Mouse (Mus musculus): ENCODE results near the gene Kif1b. TPM values are rescaled to one million over a fixed set of nuclear protein-coding genes. Genes with fewer than 3 reads are reported as not detected.

Gene Kif1b
- polyA plus RNA-seq, 1 experiment from 2014 or later: 67.2 TPM

GRCm38 (mm10) chr4:149306712-149307595 is 539 bp downstream of the Kif1b start:
- peak overlapping the region; percentile 96 for H3K27ac ChIP-seq (replicated peaks; ENCODE audit: low read depth, low read length)
- DNase-seq (ENCODE audit: low spot score) (peak; percentile 68), ATAC-seq (ENCODE audit: low read depth) (peak; percentile 16)
- H3K36me3 ChIP-seq (ENCODE audit: control insufficient read depth, insufficient read depth, low read length): no peaks in the 10 kb centered on the region
- H3K9me3 ChIP-seq (ENCODE audit: control insufficient read depth, low read length): no peaks in the 10 kb centered on the region
- H3K4me2 ChIP-seq (ENCODE audit: low read depth, low read length): peak overlapping the region; percentile 64
- 0% methylated on average over 19 of the region's 83 CpGs for WGBS
- peak overlapping the region; percentile 93 for H3K9ac ChIP-seq (ENCODE audit: low read depth, low read length)
- H3K4me3 ChIP-seq (ENCODE audit: low read depth, low read length): peak overlapping the region; percentile 92
- no peaks in the 10 kb centered on the region for H3K27me3 ChIP-seq (replicated peaks; ENCODE audit: control insufficient read depth, insufficient read depth, low read length)
- peaks cover 17% of the 10 kb centered on the region for H3K4me1 ChIP-seq (ENCODE audit: control insufficient read depth, insufficient read depth, low read length)

GRCm38 (mm10) chr4:149305761-149306711 is 1.5 kb downstream of the Kif1b start:
- peak overlapping the region; percentile 64 for H3K4me2 ChIP-seq (ENCODE audit: low read depth, low read length)
- peaks cover 19% of the 10 kb centered on the region for H3K4me1 ChIP-seq (ENCODE audit: control insufficient read depth, insufficient read depth, low read length)
- H3K9ac ChIP-seq (ENCODE audit: low read depth, low read length): peak overlapping the region; percentile 93
- peak overlapping the region; percentile 96 for H3K27ac ChIP-seq (replicated peaks; ENCODE audit: low read depth, low read length)
- H3K36me3 ChIP-seq (ENCODE audit: control insufficient read depth, insufficient read depth, low read length): no peaks in the 10 kb centered on the region
- no peaks in the 10 kb centered on the region for H3K27me3 ChIP-seq (replicated peaks; ENCODE audit: control insufficient read depth, insufficient read depth, low read length)
- WGBS: 36% methylated on average over 14 of the region's 14 CpGs
- ATAC-seq (ENCODE audit: low read depth): no peak
- H3K9me3 ChIP-seq (ENCODE audit: control insufficient read depth, low read length): no peaks in the 10 kb centered on the region
- no peak for DNase-seq (ENCODE audit: low spot score)
- H3K4me3 ChIP-seq (ENCODE audit: low read depth, low read length): peak overlapping the region; percentile 92

- no peak overlapping the region for H3K4me2 ChIP-seq (ENCODE audit: low read depth, low read length)
Measured at GRCm38 (mm10) chr4:149304466-149304865, 3.0 kb downstream of the Kif1b start.

GRCm38 (mm10) chr4:149303502-149303901 is 4.0 kb downstream of the Kif1b start:
- no peak overlapping the region for H3K4me2 ChIP-seq (ENCODE audit: low read depth, low read length)
- no peak overlapping the region for H3K4me3 ChIP-seq (ENCODE audit: low read depth, low read length)
- H3K9me3 ChIP-seq (ENCODE audit: control insufficient read depth, low read length): no peaks in the 10 kb centered on the region
- H3K9ac ChIP-seq (ENCODE audit: low read depth, low read length): no peak overlapping the region
- ATAC-seq (ENCODE audit: low read depth): no peak
- peaks cover 19% of the 10 kb centered on the region for H3K4me1 ChIP-seq (ENCODE audit: control insufficient read depth, insufficient read depth, low read length)
- H3K27ac ChIP-seq (replicated peaks; ENCODE audit: low read depth, low read length): no peak overlapping the region
- H3K36me3 ChIP-seq (ENCODE audit: control insufficient read depth, insufficient read depth, low read length): no peaks in the 10 kb centered on the region
- DNase-seq (ENCODE audit: low spot score): no peak
- no peaks in the 10 kb centered on the region for H3K27me3 ChIP-seq (replicated peaks; ENCODE audit: control insufficient read depth, insufficient read depth, low read length)
- WGBS: 63% methylated on average over 5 of the region's 5 CpGs

More at GRCm38 (mm10) chr4:149304466-149304865, 3.0 kb downstream of the Kif1b start:
- H3K4me1 ChIP-seq (ENCODE audit: control insufficient read depth, insufficient read depth, low read length): peaks cover 19% of the 10 kb centered on the region
- DNase-seq (ENCODE audit: low spot score): no peak
- H3K4me3 ChIP-seq (ENCODE audit: low read depth, low read length): no peak overlapping the region
- no peak overlapping the region for H3K27ac ChIP-seq (replicated peaks; ENCODE audit: low read depth, low read length)
- WGBS: 76% methylated on average over 1 of the region's 1 CpGs
- H3K9ac ChIP-seq (ENCODE audit: low read depth, low read length): no peak overlapping the region
- no peaks in the 10 kb centered on the region for H3K27me3 ChIP-seq (replicated peaks; ENCODE audit: control insufficient read depth, insufficient read depth, low read length)
- no peak for ATAC-seq (ENCODE audit: low read depth)
- H3K36me3 ChIP-seq (ENCODE audit: control insufficient read depth, insufficient read depth, low read length): no peaks in the 10 kb centered on the region
- H3K9me3 ChIP-seq (ENCODE audit: control insufficient read depth, low read length): no peaks in the 10 kb centered on the region

- 69% methylated on average over 5 of the region's 5 CpGs for WGBS
- Histone ChIP-seq H3K4me2 (ENCODE audit: low read depth, low read length) (no peak overlapping the region), H3K4me3 (ENCODE audit: low read depth, low read length) (no peak overlapping the region), H3K27me3 (replicated peaks; ENCODE audit: control insufficient read depth, insufficient read depth, low read length) (no peaks in the 10 kb centered on the region), H3K9ac (ENCODE audit: low read depth, low read length) (no peak overlapping the region), H3K4me1 (ENCODE audit: control insufficient read depth, insufficient read depth, low read length) (peaks cover 19% of the 10 kb centered on the region), H3K36me3 (ENCODE audit: control insufficient read depth, insufficient read depth, low read length) (no peaks in the 10 kb centered on the region), H3K27ac (replicated peaks; ENCODE audit: low read depth, low read length) (no peak overlapping the region), H3K9me3 (ENCODE audit: control insufficient read depth, low read length) (no peaks in the 10 kb centered on the region)
- DNase-seq (ENCODE audit: low spot score) (no peak), ATAC-seq (ENCODE audit: low read depth) (no peak)
Measured at GRCm38 (mm10) chr4:149302751-149303150, 4.7 kb downstream of the Kif1b start.

GRCm38 (mm10) chr4:149302136-149302535 is 5.4 kb downstream of the Kif1b start:
- ATAC-seq (ENCODE audit: low read depth) (no peak), DNase-seq (ENCODE audit: low spot score) (no peak)
- Histone ChIP-seq H3K4me3 (ENCODE audit: low read depth, low read length) (no peak overlapping the region), H3K9ac (ENCODE audit: low read depth, low read length) (no peak overlapping the region), H3K27me3 (replicated peaks; ENCODE audit: control insufficient read depth, insufficient read depth, low read length) (no peaks in the 10 kb centered on the region), H3K36me3 (ENCODE audit: control insufficient read depth, insufficient read depth, low read length) (no peaks in the 10 kb centered on the region), H3K4me2 (ENCODE audit: low read depth, low read length) (no peak overlapping the region), H3K27ac (replicated peaks; ENCODE audit: low read depth, low read length) (no peak overlapping the region), H3K4me1 (ENCODE audit: control insufficient read depth, insufficient read depth, low read length) (peaks cover 19% of the 10 kb centered on the region), H3K9me3 (ENCODE audit: control insufficient read depth, low read length) (no peaks in the 10 kb centered on the region)
- WGBS: 68% methylated on average over 3 of the region's 3 CpGs

- Histone ChIP-seq H3K4me3 (ENCODE audit: low read depth, low read length) (no peak overlapping the region), H3K27me3 (replicated peaks; ENCODE audit: control insufficient read depth, insufficient read depth, low read length) (no peaks in the 10 kb centered on the region), H3K27ac (replicated peaks; ENCODE audit: low read depth, low read length) (no peak overlapping the region), H3K4me1 (ENCODE audit: control insufficient read depth, insufficient read depth, low read length) (peaks cover 13% of the 10 kb centered on the region), H3K36me3 (ENCODE audit: control insufficient read depth, insufficient read depth, low read length) (no peaks in the 10 kb centered on the region), H3K4me2 (ENCODE audit: low read depth, low read length) (no peak overlapping the region), H3K9me3 (ENCODE audit: control insufficient read depth, low read length) (no peaks in the 10 kb centered on the region), H3K9ac (ENCODE audit: low read depth, low read length) (no peak overlapping the region)
- WGBS: 82% methylated on average over 2 of the region's 2 CpGs
- no peak for ATAC-seq (ENCODE audit: low read depth)
- no peak for DNase-seq (ENCODE audit: low spot score)
Measured at GRCm38 (mm10) chr4:149296501-149296900, 11.0 kb downstream of the Kif1b start.

- Histone ChIP-seq H3K9ac (ENCODE audit: low read depth, low read length) (no peak overlapping the region), H3K27ac (replicated peaks; ENCODE audit: low read depth, low read length) (no peak overlapping the region), H3K4me1 (ENCODE audit: control insufficient read depth, insufficient read depth, low read length) (peaks cover 13% of the 10 kb centered on the region), H3K27me3 (replicated peaks; ENCODE audit: control insufficient read depth, insufficient read depth, low read length) (no peaks in the 10 kb centered on the region), H3K36me3 (ENCODE audit: control insufficient read depth, insufficient read depth, low read length) (peaks cover 27% of the 10 kb centered on the region), H3K9me3 (ENCODE audit: control insufficient read depth, low read length) (no peaks in the 10 kb centered on the region), H3K4me3 (ENCODE audit: low read depth, low read length) (no peak overlapping the region), H3K4me2 (ENCODE audit: low read depth, low read length) (no peak overlapping the region)
- no peak for DNase-seq (ENCODE audit: low spot score)
- ATAC-seq (ENCODE audit: low read depth): no peak
- 77% methylated on average over 5 of the region's 5 CpGs for WGBS
Measured at GRCm38 (mm10) chr4:149292984-149293383, 14.5 kb downstream of the Kif1b start.
